Comparison of ENCODE assay signal across 8 mouse cellular contexts in genomic region chr11:29885160-29885559, GRCm38 (mm10). TPM values are rescaled to one million over a fixed set of nuclear protein-coding genes. Genes with fewer than 3 reads are reported as not detected.
DNase-seq lines count a peak whose midpoint lies in the region; TF ChIP-seq lines count a peak whose summit lies in the region.

No protein-coding gene starts in this region.

- H3K27ac ChIP-seq in heart, embryonic 10.5 days, result no peak overlapping the region
- H3K27ac ChIP-seq in liver, adult 2 months (replicated peaks; ENCODE audit: insufficient read depth, low read depth, low read length), result no peak overlapping the region

- no peak for TF ChIP-seq POLR2A in liver, adult 2 months (IDR thresholded peaks at IDR 0.05; ENCODE audit: extremely low read depth, insufficient read depth, low read length)

- H3K9ac ChIP-seq in liver, adult 2 months (ENCODE audit: low read depth, low read length), result no peak overlapping the region

- H3K9me3 ChIP-seq in heart, embryonic 10.5 days, result no peaks in the 10 kb centered on the region

- H3K27me3 ChIP-seq in heart, embryonic 10.5 days (ENCODE audit: insufficient read depth, poor library complexity, severe bottlenecking), result no peaks in the 10 kb centered on the region
- H3K27me3 ChIP-seq in liver, adult 2 months (ENCODE audit: control insufficient read depth, insufficient read depth, low read length), result no peaks in the 10 kb centered on the region

- no peak overlapping the region for H3K4me3 ChIP-seq in heart, embryonic 10.5 days
- H3K4me3 ChIP-seq in liver, adult 2 months (ENCODE audit: insufficient read depth, low read depth, low read length), result no peak overlapping the region

- peak; percentile 31; the same call in 1 of the 2 replicates for TF ChIP-seq CTCF in liver, adult 2 months (IDR thresholded peaks at IDR 0.05; ENCODE audit: low read depth, low read length)

- no peaks in the 10 kb centered on the region for H3K4me1 ChIP-seq in heart, embryonic 10.5 days
- no peaks in the 10 kb centered on the region for H3K4me1 ChIP-seq in liver, adult 2 months (ENCODE audit: control insufficient read depth, insufficient read depth, low read length)

- H3K79me2 ChIP-seq in liver, adult 2 months (ENCODE audit: control insufficient read depth, insufficient read depth, low read length), result no peaks in the 10 kb centered on the region

- WGBS in heart, embryonic 10.5 days, result 2% methylated on average over 1 of the region's 1 CpGs
- 0% methylated on average over 1 of the region's 1 CpGs for WGBS in liver, adult 2 months

- no peaks in the 10 kb centered on the region for H3K36me3 ChIP-seq in heart, embryonic 10.5 days
- H3K36me3 ChIP-seq in liver, adult 2 months (ENCODE audit: control insufficient read depth, insufficient read depth, low read length), result no peaks in the 10 kb centered on the region

- peak; percentile 34 for DNase-seq in CD4-positive helper T cell, adult 2 months (ENCODE audit: low read depth, low spot score)
- DNase-seq in adrenal gland, adult (ENCODE audit: inconsistent age in 2 of 2, low spot score in 1 of 2), result peak; percentile 41 to 86
- DNase-seq in embryo, embryonic 11.5 days (ENCODE audit: low read depth, low spot score), result peak; percentile 54
- DNase-seq in heart, embryonic 10.5 days (ENCODE audit: low spot score), result peak; percentile 78
- DNase-seq in kidney, postnatal 10 days, result peak; percentile 73
- peak; percentile 43 for DNase-seq in liver, adult 2 months (ENCODE audit: extremely low read depth, low read depth, low spot score)
- peak; percentile 31 for DNase-seq in neural tube, embryonic 10.5 days (ENCODE audit: extremely low spot score, low spot score)
- DNase-seq in thymus, postnatal 0 days (ENCODE audit: low spot score), result peak; percentile 57

RNA-seq across cellular contexts. Expression of gene 4931440F15Rik, which starts 59.7 kb away (rescaled TPM):
- polyA plus RNA-seq in heart, embryonic 10.5 days (2016; fragmentation: Nextera tagmentation; extraction: Ambion mirVana), result 0.39 and 0.45 TPM in 2 replicates
- total RNA-seq in liver, adult 2 months (2014; rRNA removed), result under 0.01 and 0.09 TPM in 2 replicates
- not detected in 2 replicates for polyA plus RNA-seq in liver, adult 2 months (2012; rRNA removed)
- 0.08 TPM in 2 replicates for polyA plus RNA-seq in thymus, postnatal 0 days (2015; fragmentation: Nextera tagmentation; extraction: Ambion mirVana)
